Mouse (Mus musculus): ENCODE data around the gene Gm17660. TPM values are rescaled to one million over a fixed set of nuclear protein-coding genes. Genes with fewer than 3 reads are reported as not detected.

The Gm17660 gene
- polyA plus RNA-seq, 1 experiment from 2014 or later, result 0.44 TPM

DNA sequence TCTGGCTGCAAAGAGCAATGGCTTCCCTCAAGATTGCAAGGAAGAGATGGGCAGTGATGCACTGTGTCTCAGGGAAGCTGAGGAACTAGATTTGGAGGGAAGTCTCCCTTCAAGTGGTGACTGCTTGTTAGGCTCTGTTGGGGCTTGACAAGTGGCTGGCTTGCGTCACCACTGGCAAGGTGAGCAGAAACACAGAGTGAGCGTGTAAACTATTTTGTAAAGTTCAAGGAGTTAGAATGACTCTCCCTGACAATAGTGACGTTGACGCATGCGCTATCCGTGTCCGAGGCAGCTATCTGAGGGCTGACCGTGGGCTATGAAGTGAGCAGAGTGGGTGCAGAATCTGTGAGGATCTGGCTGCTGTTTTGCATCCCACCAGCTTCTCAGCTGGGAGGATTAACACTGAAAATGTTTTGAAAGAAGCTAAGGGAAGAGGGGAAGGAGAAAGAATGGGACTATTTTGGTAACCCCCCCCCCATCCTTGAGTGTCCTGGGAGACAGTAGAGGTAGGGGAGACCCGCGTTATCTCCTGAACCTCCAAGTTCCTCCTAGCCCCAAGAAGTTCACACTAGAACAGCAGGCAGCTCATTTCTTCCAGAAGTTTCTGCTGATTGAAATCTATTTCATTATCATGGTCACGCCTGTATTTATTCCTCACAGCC lies 18.1 kb upstream of the Gm17660 start:
- no peaks in the 10 kb centered on the region for H3K9me3 ChIP-seq (replicated peaks; ENCODE audit: control insufficient read depth, low read length)
- no peaks in the 10 kb centered on the region for H3K36me3 ChIP-seq (ENCODE audit: control insufficient read depth, insufficient read depth, low read length)
- ATAC-seq (no peak), DNase-seq (ENCODE audit: low spot score) (no peak)
- no peak overlapping the region for H3K27ac ChIP-seq (ENCODE audit: low read depth, low read length)
- H3K27me3 ChIP-seq (replicated peaks; ENCODE audit: control insufficient read depth, insufficient read depth, low read length), result no peaks in the 10 kb centered on the region
- 90% methylated on average over 11 of the region's 11 CpGs for WGBS
- H3K4me1 ChIP-seq (ENCODE audit: control insufficient read depth, insufficient read depth, low read length), result no peaks in the 10 kb centered on the region
- H3K9ac ChIP-seq (ENCODE audit: low read length), result no peak overlapping the region
- no peak overlapping the region for H3K4me2 ChIP-seq (ENCODE audit: low read length)
- H3K4me3 ChIP-seq (ENCODE audit: low read depth, low read length), result no peak overlapping the region

DNA sequence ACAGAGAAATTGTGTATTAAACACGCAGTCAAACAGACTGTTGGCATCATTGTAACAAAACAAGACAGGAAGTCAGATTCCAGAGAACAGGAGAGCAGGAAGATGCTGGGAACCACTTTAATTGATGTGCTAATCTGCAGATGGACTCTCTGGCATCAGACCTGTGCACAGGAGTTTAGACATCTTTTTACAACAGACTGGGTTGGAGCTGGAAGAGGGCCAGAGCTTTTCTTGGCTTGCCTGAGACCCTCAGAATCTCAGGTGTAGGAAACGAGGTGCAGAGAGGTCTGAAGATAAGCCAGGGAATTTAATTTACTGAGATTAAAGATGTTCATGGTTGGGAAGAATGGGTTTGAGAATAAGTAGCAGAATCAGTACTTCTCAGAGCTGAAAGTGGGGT lies 12.3 kb upstream of the Gm17660 start:
- Histone ChIP-seq H3K4me3 (ENCODE audit: low read depth, low read length) (no peak overlapping the region), H3K4me2 (ENCODE audit: low read length) (no peak overlapping the region), H3K9me3 (replicated peaks; ENCODE audit: control insufficient read depth, low read length) (no peaks in the 10 kb centered on the region), H3K27me3 (replicated peaks; ENCODE audit: control insufficient read depth, insufficient read depth, low read length) (no peaks in the 10 kb centered on the region), H3K36me3 (ENCODE audit: control insufficient read depth, insufficient read depth, low read length) (no peaks in the 10 kb centered on the region), H3K27ac (ENCODE audit: low read depth, low read length) (no peak overlapping the region), H3K4me1 (ENCODE audit: control insufficient read depth, insufficient read depth, low read length) (no peaks in the 10 kb centered on the region), H3K9ac (ENCODE audit: low read length) (no peak overlapping the region)
- ATAC-seq, result no peak
- 72% methylated on average over 2 of the region's 2 CpGs for WGBS
- DNase-seq (ENCODE audit: low spot score), result no peak

DNA sequence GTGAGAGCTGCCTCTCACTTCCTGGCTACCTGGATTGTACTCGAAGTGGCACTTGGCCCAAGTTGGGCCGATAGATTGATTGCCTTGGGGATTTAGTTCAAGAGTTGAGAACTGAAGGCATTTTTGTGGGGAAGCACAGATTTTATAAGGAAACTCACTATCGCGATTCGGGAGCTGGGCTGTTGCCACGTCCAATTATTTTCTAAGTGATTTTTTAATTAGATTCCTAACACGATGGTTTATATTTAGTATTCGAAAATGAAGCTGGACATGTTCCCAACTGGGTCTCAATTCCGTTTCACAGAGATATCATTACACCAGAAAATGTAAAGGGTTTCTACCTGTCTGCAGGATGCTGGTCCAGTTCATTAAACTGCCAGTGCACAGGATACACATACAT lies 8.0 kb upstream of the Gm17660 start:
- Histone ChIP-seq H3K4me1 (ENCODE audit: control insufficient read depth, insufficient read depth, low read length) (no peaks in the 10 kb centered on the region), H3K4me2 (ENCODE audit: low read length) (no peak overlapping the region), H3K4me3 (ENCODE audit: low read depth, low read length) (no peak overlapping the region), H3K9ac (ENCODE audit: low read length) (no peak overlapping the region), H3K27me3 (replicated peaks; ENCODE audit: control insufficient read depth, insufficient read depth, low read length) (no peaks in the 10 kb centered on the region), H3K9me3 (replicated peaks; ENCODE audit: control insufficient read depth, low read length) (no peaks in the 10 kb centered on the region), H3K27ac (ENCODE audit: low read depth, low read length) (no peak overlapping the region), H3K36me3 (ENCODE audit: control insufficient read depth, insufficient read depth, low read length) (no peaks in the 10 kb centered on the region)
- no peak for DNase-seq (ENCODE audit: low spot score)
- ATAC-seq, result no peak
- WGBS, result 69% methylated on average over 9 of the region's 9 CpGs

GRCm38 (mm10) chr5:104080736-104081135 lies 3.3 kb upstream of the Gm17660 start:
- ATAC-seq (no peak), DNase-seq (ENCODE audit: low spot score) (no peak)
- 88% methylated on average over 6 of the region's 6 CpGs for WGBS
- Histone ChIP-seq H3K9ac (ENCODE audit: low read length) (no peak overlapping the region), H3K4me3 (ENCODE audit: low read depth, low read length) (no peak overlapping the region), H3K36me3 (ENCODE audit: control insufficient read depth, insufficient read depth, low read length) (no peaks in the 10 kb centered on the region), H3K4me1 (ENCODE audit: control insufficient read depth, insufficient read depth, low read length) (no peaks in the 10 kb centered on the region), H3K4me2 (ENCODE audit: low read length) (no peak overlapping the region), H3K9me3 (replicated peaks; ENCODE audit: control insufficient read depth, low read length) (no peaks in the 10 kb centered on the region), H3K27me3 (replicated peaks; ENCODE audit: control insufficient read depth, insufficient read depth, low read length) (no peaks in the 10 kb centered on the region), H3K27ac (ENCODE audit: low read depth, low read length) (no peak overlapping the region)

DNA sequence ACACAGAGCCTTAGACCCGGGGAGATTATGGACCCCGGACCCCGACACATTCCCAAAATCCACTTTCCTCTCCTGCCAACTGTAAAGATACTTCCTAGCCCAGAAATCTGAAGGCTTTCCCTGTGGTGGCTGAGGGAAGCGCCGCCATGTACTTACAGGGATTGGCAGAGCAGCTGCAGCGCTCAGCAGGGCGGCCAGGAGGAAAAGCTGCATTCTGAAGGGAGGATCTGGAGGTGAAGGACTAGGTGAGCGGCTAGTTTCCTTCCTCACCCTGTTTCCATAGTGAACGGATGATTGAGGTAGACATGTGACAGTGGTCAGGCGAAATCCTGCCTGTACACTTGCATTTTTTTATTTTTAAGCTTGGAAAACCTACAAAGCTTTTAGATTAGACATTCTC lies 1.0 kb downstream of the Gm17660 start:
- no peak overlapping the region for H3K4me3 ChIP-seq (ENCODE audit: low read depth, low read length)
- 29% methylated on average over 10 of the region's 10 CpGs for WGBS
- H3K9me3 ChIP-seq (replicated peaks; ENCODE audit: control insufficient read depth, low read length), result no peaks in the 10 kb centered on the region
- H3K4me1 ChIP-seq (ENCODE audit: control insufficient read depth, insufficient read depth, low read length), result no peaks in the 10 kb centered on the region
- no peak overlapping the region for H3K27ac ChIP-seq (ENCODE audit: low read depth, low read length)
- no peaks in the 10 kb centered on the region for H3K36me3 ChIP-seq (ENCODE audit: control insufficient read depth, insufficient read depth, low read length)
- ATAC-seq (no peak), DNase-seq (ENCODE audit: low spot score) (no peak)
- H3K27me3 ChIP-seq (replicated peaks; ENCODE audit: control insufficient read depth, insufficient read depth, low read length), result no peaks in the 10 kb centered on the region
- H3K4me2 ChIP-seq (ENCODE audit: low read length), result no peak overlapping the region
- no peak overlapping the region for H3K9ac ChIP-seq (ENCODE audit: low read length)

GRCm38 (mm10) chr5:104074388-104074787 lies 3.0 kb downstream of the Gm17660 start:
- no peak overlapping the region for H3K9ac ChIP-seq (ENCODE audit: low read length)
- no peaks in the 10 kb centered on the region for H3K4me1 ChIP-seq (ENCODE audit: control insufficient read depth, insufficient read depth, low read length)
- no peak overlapping the region for H3K4me3 ChIP-seq (ENCODE audit: low read depth, low read length)
- DNase-seq (ENCODE audit: low spot score) (peak; percentile 65), ATAC-seq (peak; percentile 32; the same call in 1 of the 2 replicates)
- no peaks in the 10 kb centered on the region for H3K27me3 ChIP-seq (replicated peaks; ENCODE audit: control insufficient read depth, insufficient read depth, low read length)
- no peak overlapping the region for H3K27ac ChIP-seq (ENCODE audit: low read depth, low read length)
- 28% methylated on average over 12 of the region's 12 CpGs for WGBS
- H3K36me3 ChIP-seq (ENCODE audit: control insufficient read depth, insufficient read depth, low read length), result no peaks in the 10 kb centered on the region
- no peaks in the 10 kb centered on the region for H3K9me3 ChIP-seq (replicated peaks; ENCODE audit: control insufficient read depth, low read length)
- H3K4me2 ChIP-seq (ENCODE audit: low read length), result no peak overlapping the region

DNA sequence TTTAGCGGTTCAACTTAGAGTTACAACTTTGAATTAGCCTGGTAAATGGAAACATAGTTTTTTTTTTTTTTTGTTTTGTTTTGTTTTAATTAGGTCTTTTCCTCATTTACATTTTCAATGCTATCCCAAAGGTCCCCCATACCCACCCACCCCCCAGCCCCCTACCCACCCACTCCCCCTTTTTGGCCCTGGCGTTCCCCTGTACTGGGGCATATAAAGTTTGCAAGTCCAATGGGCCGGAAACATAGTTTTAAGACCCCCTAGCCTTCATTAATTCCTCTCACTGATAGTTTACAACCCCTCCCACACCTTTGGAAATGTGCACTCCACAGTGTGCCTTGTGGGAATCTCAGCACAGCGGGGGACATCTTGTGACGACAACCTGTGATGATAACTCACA lies 3.8 kb downstream of the Gm17660 start:
- no peaks in the 10 kb centered on the region for H3K9me3 ChIP-seq (replicated peaks; ENCODE audit: control insufficient read depth, low read length)
- H3K4me3 ChIP-seq (ENCODE audit: low read depth, low read length), result no peak overlapping the region
- no peak for DNase-seq (ENCODE audit: low spot score)
- peak; percentile 85 for ATAC-seq
- WGBS, result 78% methylated on average over 5 of the region's 5 CpGs
- no peaks in the 10 kb centered on the region for H3K4me1 ChIP-seq (ENCODE audit: control insufficient read depth, insufficient read depth, low read length)
- no peaks in the 10 kb centered on the region for H3K36me3 ChIP-seq (ENCODE audit: control insufficient read depth, insufficient read depth, low read length)
- no peak overlapping the region for H3K4me2 ChIP-seq (ENCODE audit: low read length)
- no peaks in the 10 kb centered on the region for H3K27me3 ChIP-seq (replicated peaks; ENCODE audit: control insufficient read depth, insufficient read depth, low read length)
- no peak overlapping the region for H3K27ac ChIP-seq (ENCODE audit: low read depth, low read length)
- no peak overlapping the region for H3K9ac ChIP-seq (ENCODE audit: low read length)

- Histone ChIP-seq H3K36me3 (ENCODE audit: control insufficient read depth, insufficient read depth, low read length) (no peaks in the 10 kb centered on the region), H3K27me3 (replicated peaks; ENCODE audit: control insufficient read depth, insufficient read depth, low read length) (no peaks in the 10 kb centered on the region), H3K9ac (ENCODE audit: low read length) (no peak overlapping the region), H3K4me3 (ENCODE audit: low read depth, low read length) (no peak overlapping the region), H3K9me3 (replicated peaks; ENCODE audit: control insufficient read depth, low read length) (no peaks in the 10 kb centered on the region), H3K4me2 (ENCODE audit: low read length) (no peak overlapping the region), H3K27ac (ENCODE audit: low read depth, low read length) (0 out of 2 replicates have a peak overlapping the region, but pooled peaks have one; percentile 17), H3K4me1 (ENCODE audit: control insufficient read depth, insufficient read depth, low read length) (no peaks in the 10 kb centered on the region)
- DNase-seq (ENCODE audit: low spot score) (peak; percentile 71), ATAC-seq (peak; percentile 89)
- WGBS, result 8% methylated on average over 6 of the region's 8 CpGs
Observed at GRCm38 (mm10) chr5:104072272-104072886, 5.0 kb downstream of the Gm17660 start.

GRCm38 (mm10) chr5:104071048-104071447 lies 6.4 kb downstream of the Gm17660 start:
- ATAC-seq, result no peak
- Histone ChIP-seq H3K27ac (ENCODE audit: low read depth, low read length) (no peak overlapping the region), H3K4me2 (ENCODE audit: low read length) (no peak overlapping the region), H3K27me3 (replicated peaks; ENCODE audit: control insufficient read depth, insufficient read depth, low read length) (no peaks in the 10 kb centered on the region), H3K9ac (ENCODE audit: low read length) (no peak overlapping the region), H3K9me3 (replicated peaks; ENCODE audit: control insufficient read depth, low read length) (no peaks in the 10 kb centered on the region), H3K36me3 (ENCODE audit: control insufficient read depth, insufficient read depth, low read length) (no peaks in the 10 kb centered on the region), H3K4me3 (ENCODE audit: low read depth, low read length) (no peak overlapping the region), H3K4me1 (ENCODE audit: control insufficient read depth, insufficient read depth, low read length) (no peaks in the 10 kb centered on the region)
- no peak for DNase-seq (ENCODE audit: low spot score)
- WGBS, result 74% methylated on average over 4 of the region's 4 CpGs
